Mouse (Mus musculus): ENCODE measurements at regions not wholly inside any gene's neighbourhood (a gene's known extent, or its start where the extent isn't known, plus 50 kb on each side); places are given as distances from the start of the nearest gene placed in this dataset.

DNA sequence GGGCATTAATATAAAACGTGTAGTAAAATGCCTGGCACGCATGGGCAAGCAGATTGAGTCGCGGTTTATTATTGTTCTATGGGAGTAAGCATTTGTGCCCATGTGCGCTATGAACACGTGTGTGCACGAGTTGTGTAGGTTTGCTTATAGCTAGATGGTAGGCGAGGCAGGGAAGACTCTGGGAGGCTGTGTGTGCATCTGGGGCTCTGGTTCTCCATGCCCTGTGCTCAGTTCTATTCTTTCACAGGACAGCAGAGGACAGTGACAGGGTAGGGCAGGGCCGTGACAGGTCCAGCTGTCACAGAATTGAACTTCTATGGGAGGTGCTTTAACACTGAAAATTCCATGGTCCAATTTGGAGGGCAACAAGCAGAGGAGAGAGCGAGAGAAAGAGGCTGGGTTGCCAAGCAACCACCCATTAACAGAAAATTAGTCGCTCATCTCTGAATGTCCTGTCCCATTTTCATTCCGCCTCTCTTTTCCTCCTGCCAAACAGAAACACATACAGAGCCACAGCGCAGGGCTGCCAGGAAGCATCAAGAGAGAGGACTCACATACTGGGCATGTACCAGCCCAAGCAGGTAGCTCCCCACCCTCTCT is 160.4 kb upstream of the Lrfn2 start:
- Histone ChIP-seq H3K27me3 (replicated peaks) (0 out of 2 replicates have a peak, but pooled peaks cover 2% of the 10 kb centered on the region), H3K4me1 (peaks cover 32% of the 10 kb centered on the region), H3K4me2 (replicated peaks) (peak overlapping the region; percentile 16; the same call in 1 of the 2 replicates), H3K4me3 (no peak overlapping the region), H3K36me3 (no peaks in the 10 kb centered on the region), H3K27ac (0 out of 2 replicates have a peak overlapping the region, but pooled peaks have one; percentile 10), H3K9me3 (no peaks in the 10 kb centered on the region), H3K9ac (no peak overlapping the region)
- ATAC-seq (ENCODE audit: low FRiP score, low read depth): peak; percentile 42
- WGBS: 51% methylated on average over 13 of the region's 13 CpGs

- peak overlapping the region; percentile 6; the same call in 1 of the 2 replicates for H3K4me2 ChIP-seq (replicated peaks)
- H3K4me3 ChIP-seq: no peak overlapping the region
- H3K9me3 ChIP-seq: no peaks in the 10 kb centered on the region
- no peak overlapping the region for H3K27ac ChIP-seq
- H3K9ac ChIP-seq: peak overlapping the region; percentile 3; the same call in 1 of the 2 replicates
- peak; percentile 52 for ATAC-seq (ENCODE audit: low FRiP score, low read depth)
- no peaks in the 10 kb centered on the region for H3K36me3 ChIP-seq
- H3K4me1 ChIP-seq: peaks cover 33% of the 10 kb centered on the region
- 0 out of 2 replicates have a peak, but pooled peaks cover 2% of the 10 kb centered on the region for H3K27me3 ChIP-seq (replicated peaks)
- WGBS: 9% methylated on average over 15 of the region's 15 CpGs
Measured at GRCm38 (mm10) chr17:48774172-48774890, 157.8 kb upstream of the Lrfn2 start.

DNA sequence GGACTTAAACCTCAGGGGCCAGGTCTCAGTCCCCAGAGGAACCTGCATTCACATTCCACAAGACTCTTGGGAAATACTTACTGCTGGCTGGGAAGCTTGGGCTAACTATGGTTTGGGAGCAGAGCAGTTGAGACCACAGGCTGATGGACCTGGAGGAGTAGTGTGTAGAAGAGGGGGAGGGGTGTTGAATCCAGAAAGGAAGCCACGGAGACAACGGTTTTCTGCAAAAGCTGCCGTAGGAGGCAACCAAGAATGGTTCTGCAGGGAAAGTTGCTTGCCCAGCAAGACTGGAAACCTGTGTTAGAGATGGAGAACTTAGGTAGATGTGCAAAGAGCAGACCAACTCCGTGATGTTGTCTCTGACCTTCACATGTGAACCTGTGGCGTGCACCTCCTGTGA is 156.7 kb upstream of the Lrfn2 start:
- Histone ChIP-seq H3K9me3 (no peaks in the 10 kb centered on the region), H3K4me2 (replicated peaks) (no peak overlapping the region), H3K4me1 (peaks cover 33% of the 10 kb centered on the region), H3K4me3 (no peak overlapping the region), H3K27me3 (replicated peaks) (0 out of 2 replicates have a peak, but pooled peaks cover 2% of the 10 kb centered on the region), H3K9ac (no peak overlapping the region), H3K36me3 (no peaks in the 10 kb centered on the region), H3K27ac (no peak overlapping the region)
- 79% methylated on average over 5 of the region's 5 CpGs for WGBS
- no peak for ATAC-seq (ENCODE audit: low FRiP score, low read depth)

- Histone ChIP-seq H3K9ac (no peak overlapping the region), H3K4me2 (replicated peaks) (no peak overlapping the region), H3K4me1 (peaks cover 29% of the 10 kb centered on the region), H3K27me3 (replicated peaks) (0 out of 2 replicates have a peak, but pooled peaks cover 2% of the 10 kb centered on the region), H3K36me3 (no peaks in the 10 kb centered on the region), H3K9me3 (no peaks in the 10 kb centered on the region), H3K27ac (0 out of 2 replicates have a peak overlapping the region, but pooled peaks have one; percentile 21), H3K4me3 (no peak overlapping the region)
- peak; percentile 38 for ATAC-seq (ENCODE audit: low FRiP score, low read depth)
- 12% methylated on average over 2 of the region's 2 CpGs for WGBS
Measured at GRCm38 (mm10) chr17:48776502-48776902, 155.7 kb upstream of the Lrfn2 start.

- Histone ChIP-seq H3K9ac (no peak overlapping the region), H3K36me3 (no peaks in the 10 kb centered on the region), H3K4me2 (replicated peaks) (no peak overlapping the region), H3K27me3 (replicated peaks) (no peaks in the 10 kb centered on the region), H3K4me3 (no peak overlapping the region), H3K27ac (no peak overlapping the region), H3K9me3 (no peaks in the 10 kb centered on the region), H3K4me1 (peaks cover 11% of the 10 kb centered on the region)
- 86% methylated on average over 7 of the region's 7 CpGs for WGBS
- ATAC-seq (ENCODE audit: low FRiP score, low read depth): no peak
Measured at GRCm38 (mm10) chr17:48780217-48780616, 152.0 kb upstream of the Lrfn2 start.

DNA sequence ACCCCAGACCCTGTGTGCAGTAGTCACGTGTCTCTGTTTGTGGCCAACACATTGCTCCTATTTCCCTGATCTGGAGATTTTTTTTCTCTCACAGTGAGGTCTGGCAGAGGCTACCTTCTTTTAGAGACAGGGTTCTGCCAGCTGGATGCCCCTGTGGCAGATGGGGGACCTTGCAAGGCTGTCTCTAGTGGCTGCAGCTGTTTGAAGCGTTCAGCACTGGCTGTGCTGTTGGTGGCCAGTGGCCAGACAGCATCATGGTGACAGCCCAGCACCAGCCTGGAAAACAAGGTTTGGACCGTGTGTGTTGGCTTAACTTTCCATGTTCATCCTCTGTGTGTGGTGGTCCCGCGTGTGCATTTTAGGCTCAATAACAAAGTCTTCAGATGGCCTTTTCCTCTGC is 147.8 kb upstream of the Lrfn2 start:
- Histone ChIP-seq H3K27me3 (replicated peaks) (no peaks in the 10 kb centered on the region), H3K4me2 (replicated peaks) (no peak overlapping the region), H3K4me1 (no peaks in the 10 kb centered on the region; the same call in 1 of the 2 replicates), H3K9me3 (no peaks in the 10 kb centered on the region), H3K4me3 (no peak overlapping the region), H3K27ac (no peak overlapping the region), H3K36me3 (no peaks in the 10 kb centered on the region), H3K9ac (no peak overlapping the region)
- 85% methylated on average over 5 of the region's 5 CpGs for WGBS
- ATAC-seq (ENCODE audit: low FRiP score, low read depth): no peak

DNA sequence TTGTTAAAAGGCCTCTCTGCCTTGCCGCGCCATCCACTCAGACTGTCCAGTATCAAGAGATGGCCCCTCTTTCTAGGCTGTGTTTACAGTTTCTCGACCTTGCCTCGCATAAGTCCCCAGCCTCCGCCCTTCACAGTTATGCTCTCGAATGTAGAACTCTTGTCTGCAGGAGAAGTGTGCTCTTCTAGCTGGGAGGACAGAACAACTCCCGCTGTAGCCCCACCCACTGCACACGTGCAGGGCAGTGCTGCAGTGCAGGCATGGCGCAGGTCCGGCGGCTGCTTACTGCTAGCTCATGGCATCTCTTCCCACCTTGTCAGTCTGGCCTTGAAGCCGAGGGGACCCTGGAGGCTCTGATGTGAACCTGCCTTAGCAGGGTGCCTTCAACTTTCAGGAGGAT is 145.7 kb upstream of the Lrfn2 start:
- Histone ChIP-seq H3K4me3 (no peak overlapping the region), H3K9me3 (no peaks in the 10 kb centered on the region), H3K9ac (no peak overlapping the region), H3K27me3 (replicated peaks) (no peaks in the 10 kb centered on the region), H3K4me1 (no peaks in the 10 kb centered on the region), H3K27ac (no peak overlapping the region), H3K36me3 (no peaks in the 10 kb centered on the region), H3K4me2 (replicated peaks) (no peak overlapping the region)
- 84% methylated on average over 12 of the region's 12 CpGs for WGBS
- ATAC-seq (ENCODE audit: low FRiP score, low read depth): no peak

DNA sequence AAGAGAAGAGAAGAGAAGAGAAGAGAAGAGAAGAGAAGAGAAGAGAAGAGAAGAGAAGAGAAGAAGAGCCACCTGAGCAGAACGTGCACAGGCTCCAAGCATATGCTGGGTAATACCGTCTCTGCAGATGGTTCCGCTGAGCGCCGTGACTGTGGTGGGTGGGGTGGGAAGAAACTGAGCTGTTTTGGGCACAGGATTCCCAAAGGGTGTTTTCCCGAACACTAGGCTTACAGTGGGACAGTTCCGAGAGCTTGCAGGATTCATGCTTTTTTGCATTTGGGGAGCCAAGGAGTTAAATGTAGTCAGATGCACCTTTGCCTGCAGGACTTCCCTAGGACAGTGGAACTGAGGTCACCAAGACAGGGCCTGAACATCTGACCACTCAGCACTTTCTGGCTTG is 142.3 kb upstream of the Lrfn2 start:
- H3K4me3 ChIP-seq: no peak overlapping the region
- H3K9ac ChIP-seq: no peak overlapping the region
- H3K9me3 ChIP-seq: no peaks in the 10 kb centered on the region
- no peaks in the 10 kb centered on the region for H3K27me3 ChIP-seq (replicated peaks)
- no peaks in the 10 kb centered on the region for H3K36me3 ChIP-seq
- no peak overlapping the region for H3K27ac ChIP-seq
- ATAC-seq (ENCODE audit: low FRiP score, low read depth): no peak
- no peak overlapping the region for H3K4me2 ChIP-seq (replicated peaks)
- H3K4me1 ChIP-seq: peaks cover 10% of the 10 kb centered on the region
- 86% methylated on average over 7 of the region's 7 CpGs for WGBS

- Histone ChIP-seq H3K4me2 (replicated peaks) (no peak overlapping the region), H3K27ac (no peak overlapping the region), H3K9ac (no peak overlapping the region), H3K36me3 (no peaks in the 10 kb centered on the region), H3K4me3 (no peak overlapping the region), H3K27me3 (replicated peaks) (no peaks in the 10 kb centered on the region), H3K4me1 (peaks cover 10% of the 10 kb centered on the region), H3K9me3 (no peaks in the 10 kb centered on the region)
- ATAC-seq (ENCODE audit: low FRiP score, low read depth): no peak
- 60% methylated on average over 6 of the region's 6 CpGs for WGBS
Measured at GRCm38 (mm10) chr17:48790526-48790925, 141.7 kb upstream of the Lrfn2 start.

- WGBS: 52% methylated on average over 5 of the region's 5 CpGs
- Histone ChIP-seq H3K4me1 (peaks cover 10% of the 10 kb centered on the region), H3K9ac (no peak overlapping the region), H3K9me3 (no peaks in the 10 kb centered on the region), H3K4me3 (no peak overlapping the region), H3K4me2 (replicated peaks) (no peak overlapping the region), H3K36me3 (no peaks in the 10 kb centered on the region), H3K27me3 (replicated peaks) (no peaks in the 10 kb centered on the region), H3K27ac (no peak overlapping the region)
- no peak for ATAC-seq (ENCODE audit: low FRiP score, low read depth)
Measured at GRCm38 (mm10) chr17:48792954-48793353, 139.2 kb upstream of the Lrfn2 start.

- Histone ChIP-seq H3K27ac (no peak overlapping the region), H3K4me2 (replicated peaks) (no peak overlapping the region), H3K9ac (no peak overlapping the region), H3K9me3 (no peaks in the 10 kb centered on the region), H3K4me3 (no peak overlapping the region), H3K36me3 (no peaks in the 10 kb centered on the region), H3K4me1 (peaks cover 10% of the 10 kb centered on the region), H3K27me3 (replicated peaks) (no peaks in the 10 kb centered on the region)
- no peak for ATAC-seq (ENCODE audit: low FRiP score, low read depth)
- WGBS: 91% methylated on average over 5 of the region's 5 CpGs
Measured at GRCm38 (mm10) chr17:48795773-48796172, 136.4 kb upstream of the Lrfn2 start.

- Histone ChIP-seq H3K27ac (no peak overlapping the region), H3K9me3 (no peaks in the 10 kb centered on the region), H3K27me3 (replicated peaks) (no peaks in the 10 kb centered on the region), H3K4me2 (replicated peaks) (no peak overlapping the region), H3K4me1 (peaks cover 2% of the 10 kb centered on the region; the same call in 1 of the 2 replicates), H3K4me3 (no peak overlapping the region), H3K36me3 (no peaks in the 10 kb centered on the region), H3K9ac (no peak overlapping the region)
- ATAC-seq (ENCODE audit: low FRiP score, low read depth): no peak
- WGBS: 84% methylated on average over 3 of the region's 3 CpGs
Measured at GRCm38 (mm10) chr17:48798196-48798595, 134.0 kb upstream of the Lrfn2 start.
